Mouse (Mus musculus): ENCODE results near the gene Gast. TPM values are rescaled to one million over a fixed set of nuclear protein-coding genes. Genes with fewer than 3 reads are reported as not detected.
"Not testable (repeated sequence)": the region's sequence is repeated elsewhere in the genome, so short reads cannot be mapped to it uniquely, and the experiment has no call there.

The Gast gene
- polyA plus RNA-seq, 1 experiment from 2014 or later = 10.8 TPM

GRCm38 (mm10) chr11:100318529-100319451, 15.4 kb upstream of the Gast start:
- WGBS = 87% methylated on average over 10 of the region's 10 CpGs
- H3K27ac ChIP-seq (ENCODE audit: low read length) = peak overlapping the region; percentile 75; the same call in 1 of the 2 replicates
- peak overlapping the region; percentile 68 for H3K4me2 ChIP-seq (ENCODE audit: low read depth, low read length)
- H3K4me1 ChIP-seq (ENCODE audit: control insufficient read depth, insufficient read depth, low read length) = peaks cover 3% of the 10 kb centered on the region
- H3K36me3 ChIP-seq (ENCODE audit: control insufficient read depth, insufficient read depth, low read length) = peaks cover 14% of the 10 kb centered on the region
- no peaks in the 10 kb centered on the region for H3K9me3 ChIP-seq (replicated peaks; ENCODE audit: control insufficient read depth, low read length)
- no peaks in the 10 kb centered on the region for H3K27me3 ChIP-seq (ENCODE audit: control insufficient read depth, insufficient read depth, low read length)
- no peak for ATAC-seq (ENCODE audit: insufficient read depth, low FRiP score)
- peak overlapping the region; percentile 64; the same call in 1 of the 2 replicates for H3K9ac ChIP-seq (ENCODE audit: low read length)
- H3K4me3 ChIP-seq (replicated peaks; ENCODE audit: low read length) = peak overlapping the region; percentile 51

- Histone ChIP-seq H3K9ac (ENCODE audit: low read length) (peak within 1 kb of the TSS; percentile 98), H3K9me3 (replicated peaks; ENCODE audit: control insufficient read depth, low read length) (no peaks in the 10 kb centered on the region), H3K4me1 (ENCODE audit: control insufficient read depth, insufficient read depth, low read length) (peaks cover 3% of the 10 kb centered on the region), H3K27me3 (ENCODE audit: control insufficient read depth, insufficient read depth, low read length) (no peaks in the 10 kb centered on the region), H3K4me3 (replicated peaks; ENCODE audit: low read length) (peak within 1 kb of the TSS; percentile 79), H3K4me2 (ENCODE audit: low read depth, low read length) (peak within 1 kb of the TSS; percentile 84), H3K36me3 (ENCODE audit: control insufficient read depth, insufficient read depth, low read length) (peaks cover 14% of the 10 kb centered on the region), H3K27ac (ENCODE audit: low read length) (peak within 1 kb of the TSS; percentile 100)
- WGBS = under 1% methylated on average over 56 of the region's 58 CpGs
- peak; percentile 91 for ATAC-seq (ENCODE audit: insufficient read depth, low FRiP score)
These were observed 14.6 kb upstream of the Gast start, which contains the start of gene Eif1 for GRCm38 (mm10) chr11:100319492-100320171. Gene Eif1 (plus strand): TSS chr11:100319885.

GRCm38 (mm10) chr11:100320172-100320630, 14.0 kb upstream of the Gast start:
- under 1% methylated on average over 40 of the region's 40 CpGs for WGBS
- Histone ChIP-seq H3K4me1 (ENCODE audit: control insufficient read depth, insufficient read depth, low read length) (peaks cover 3% of the 10 kb centered on the region), H3K9me3 (replicated peaks; ENCODE audit: control insufficient read depth, low read length) (no peaks in the 10 kb centered on the region), H3K36me3 (ENCODE audit: control insufficient read depth, insufficient read depth, low read length) (peaks cover 14% of the 10 kb centered on the region), H3K4me3 (replicated peaks; ENCODE audit: low read length) (peak overlapping the region; percentile 79), H3K9ac (ENCODE audit: low read length) (peak overlapping the region; percentile 98), H3K4me2 (ENCODE audit: low read depth, low read length) (peak overlapping the region; percentile 84), H3K27me3 (ENCODE audit: control insufficient read depth, insufficient read depth, low read length) (no peaks in the 10 kb centered on the region), H3K27ac (ENCODE audit: low read length) (peak overlapping the region; percentile 100)
- ATAC-seq (ENCODE audit: insufficient read depth, low FRiP score) = peak; percentile 91

- peak overlapping the region; percentile 98 for H3K9ac ChIP-seq (ENCODE audit: low read length)
- peak overlapping the region; percentile 84 for H3K4me2 ChIP-seq (ENCODE audit: low read depth, low read length)
- peak overlapping the region; percentile 100 for H3K27ac ChIP-seq (ENCODE audit: low read length)
- not testable (repeated sequence) for H3K9me3 ChIP-seq (replicated peaks; ENCODE audit: control insufficient read depth, low read length); H3K4me1 ChIP-seq (ENCODE audit: control insufficient read depth, insufficient read depth, low read length); ATAC-seq (ENCODE audit: insufficient read depth, low FRiP score); H3K27me3 ChIP-seq (ENCODE audit: control insufficient read depth, insufficient read depth, low read length)
- WGBS = 19% methylated on average over 11 of the region's 11 CpGs
- H3K4me3 ChIP-seq (replicated peaks; ENCODE audit: low read length) = peak overlapping the region; percentile 79
- H3K36me3 ChIP-seq (ENCODE audit: control insufficient read depth, insufficient read depth, low read length) = peaks cover 14% of the 10 kb centered on the region
These were observed 13.4 kb upstream of the Gast start for GRCm38 (mm10) chr11:100320701-100321410.

- 74% methylated on average over 6 of the region's 7 CpGs for WGBS
- not testable (repeated sequence) for H3K27me3 ChIP-seq (ENCODE audit: control insufficient read depth, insufficient read depth, low read length); H3K27ac ChIP-seq (ENCODE audit: low read length); H3K9me3 ChIP-seq (replicated peaks; ENCODE audit: control insufficient read depth, low read length); H3K4me3 ChIP-seq (replicated peaks; ENCODE audit: low read length); ATAC-seq (ENCODE audit: insufficient read depth, low FRiP score); H3K4me1 ChIP-seq (ENCODE audit: control insufficient read depth, insufficient read depth, low read length); H3K9ac ChIP-seq (ENCODE audit: low read length)
- H3K4me2 ChIP-seq (ENCODE audit: low read depth, low read length) = peak overlapping the region; percentile 0; the same call in 1 of the 2 replicates
- peaks cover 14% of the 10 kb centered on the region for H3K36me3 ChIP-seq (ENCODE audit: control insufficient read depth, insufficient read depth, low read length)
These were observed 12.5 kb upstream of the Gast start for GRCm38 (mm10) chr11:100321479-100322305.

GRCm38 (mm10) chr11:100322591-100323258, 11.5 kb upstream of the Gast start:
- no peaks in the 10 kb centered on the region for H3K27me3 ChIP-seq (ENCODE audit: control insufficient read depth, insufficient read depth, low read length)
- H3K36me3 ChIP-seq (ENCODE audit: control insufficient read depth, insufficient read depth, low read length) = peaks cover 14% of the 10 kb centered on the region
- peaks cover 3% of the 10 kb centered on the region for H3K4me1 ChIP-seq (ENCODE audit: control insufficient read depth, insufficient read depth, low read length)
- WGBS = 72% methylated on average over 3 of the region's 3 CpGs
- H3K9me3 ChIP-seq (replicated peaks; ENCODE audit: control insufficient read depth, low read length) = no peaks in the 10 kb centered on the region
- no peak overlapping the region for H3K4me2 ChIP-seq (ENCODE audit: low read depth, low read length)
- no peak overlapping the region for H3K9ac ChIP-seq (ENCODE audit: low read length)
- ATAC-seq (ENCODE audit: insufficient read depth, low FRiP score) = no peak
- no peak overlapping the region for H3K27ac ChIP-seq (ENCODE audit: low read length)
- H3K4me3 ChIP-seq (replicated peaks; ENCODE audit: low read length) = no peak overlapping the region

- Histone ChIP-seq H3K4me3 (replicated peaks; ENCODE audit: low read length) (no peak overlapping the region), H3K9me3 (replicated peaks; ENCODE audit: control insufficient read depth, low read length) (no peaks in the 10 kb centered on the region), H3K27ac (ENCODE audit: low read length) (no peak overlapping the region), H3K4me2 (ENCODE audit: low read depth, low read length) (no peak overlapping the region), H3K9ac (ENCODE audit: low read length) (no peak overlapping the region), H3K27me3 (ENCODE audit: control insufficient read depth, insufficient read depth, low read length) (no peaks in the 10 kb centered on the region), H3K36me3 (ENCODE audit: control insufficient read depth, insufficient read depth, low read length) (peaks cover 14% of the 10 kb centered on the region), H3K4me1 (ENCODE audit: control insufficient read depth, insufficient read depth, low read length) (peaks cover 3% of the 10 kb centered on the region)
- no peak for ATAC-seq (ENCODE audit: insufficient read depth, low FRiP score)
- 22% methylated on average over 3 of the region's 3 CpGs for WGBS
These were observed 10.6 kb upstream of the Gast start for GRCm38 (mm10) chr11:100323578-100323977.

Data from stomach, embryonic 16.5 days (tissue).